Mouse (Mus musculus) heart, adult 8-10 months (tissue): ENCODE results near the gene Dapk3. TPM values are rescaled to one million over a fixed set of nuclear protein-coding genes. Genes with fewer than 3 reads are reported as not detected.
"Not testable (repeated sequence)": the region's sequence is repeated elsewhere in the genome, so short reads cannot be mapped to it uniquely, and the experiment has no call there.

Experiments
- DNase-seq: peaks from one replicate; pipeline ENCODE4 v3.0.0; 2022; ENCODE audit warnings: low spot score
- total RNA-seq, 4 experiments: library from RNA; stranded (reverse); gene quantifications; 2 replicates each; pipeline ENCODE4 v1.2.4; 2022

The Dapk3 gene
- total RNA-seq, 4 experiments from 2014 or later: 26.3 to 35.5 (median 29.8) TPM

DNA sequence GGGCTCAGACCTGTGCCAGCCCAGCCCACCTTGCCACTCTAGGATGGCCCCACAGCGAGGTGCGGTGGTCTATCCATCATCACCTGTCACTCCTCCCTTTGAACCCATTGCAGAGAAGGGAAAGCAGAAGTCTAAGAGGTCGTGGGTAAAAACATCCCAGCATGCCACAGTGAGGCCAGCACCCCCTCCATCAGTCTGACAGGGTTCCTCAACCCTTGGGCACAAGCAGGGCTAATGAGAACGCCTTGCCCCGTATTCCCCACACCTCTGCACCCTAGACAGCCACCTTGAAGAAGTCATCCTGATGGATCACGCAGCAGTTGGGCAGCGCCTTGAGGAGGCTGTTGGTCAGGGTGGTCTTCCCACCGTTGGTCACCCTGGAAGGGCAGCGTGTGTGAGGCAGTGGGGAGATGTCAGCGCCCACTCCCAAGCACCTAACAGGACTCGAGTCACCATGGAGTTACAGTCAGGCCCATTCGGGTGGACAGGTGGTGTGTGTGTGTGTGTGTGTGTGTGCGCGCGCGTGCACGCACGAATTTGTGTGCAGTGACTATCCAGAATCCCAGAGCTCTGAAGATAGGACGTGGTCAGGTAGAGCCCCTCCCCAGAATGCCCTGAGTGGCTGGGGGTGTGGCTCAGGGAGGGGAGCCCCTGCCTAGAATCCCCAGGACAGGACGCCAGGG is 17.9 kb downstream of the Dapk3 start:
- DNase-seq: no peak

DNA sequence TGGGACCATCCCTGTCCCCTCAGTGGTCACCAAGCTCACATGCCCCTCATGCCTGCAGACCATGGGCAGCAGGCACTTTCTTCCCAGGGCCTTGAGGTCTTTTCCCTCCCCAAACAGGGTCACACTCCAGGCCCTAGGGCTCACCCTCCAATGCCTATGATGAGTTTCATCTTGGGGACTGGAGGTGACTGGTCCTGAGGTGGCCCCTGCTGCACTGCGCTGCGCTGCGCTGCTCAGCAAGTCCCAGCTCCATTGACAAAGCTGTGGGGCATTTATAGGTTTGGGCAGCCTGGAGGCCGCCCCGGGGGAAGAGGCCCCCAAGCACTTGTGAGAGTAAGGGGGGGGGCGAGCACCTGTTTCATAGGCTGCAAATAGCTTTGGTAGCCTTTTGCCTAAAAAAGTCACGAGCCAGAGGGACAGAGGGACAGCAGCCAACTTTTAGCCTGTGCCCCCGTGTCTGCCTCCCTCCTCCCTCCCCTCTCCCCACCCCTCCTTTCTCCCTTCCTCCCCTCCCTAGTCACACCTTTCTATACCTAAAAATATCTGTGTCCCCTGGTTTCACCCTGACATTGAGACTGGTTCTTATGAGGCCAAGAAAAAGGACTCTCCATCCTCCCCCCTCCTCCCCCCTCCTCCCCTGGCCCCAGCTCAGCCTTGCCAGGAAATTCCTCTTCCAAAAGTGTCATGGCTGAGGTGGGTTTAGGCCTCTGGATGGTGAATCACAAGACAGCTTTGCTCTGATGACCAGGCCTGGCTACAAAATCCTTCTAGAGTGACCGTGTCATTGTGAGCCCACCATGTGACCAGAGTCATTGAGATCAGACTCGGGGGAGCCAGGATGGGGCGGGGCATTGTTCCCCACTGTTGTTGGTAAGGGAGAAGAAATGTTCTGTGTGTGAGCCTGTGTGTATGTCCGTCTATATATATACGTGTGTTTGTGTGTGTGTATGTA is 19.3 kb downstream of the Dapk3 start, which contains the start of gene Nmrk2:
Gene Nmrk2 (minus strand): TSS at position 245 of the 952 bp plus-strand sequence.
- DNase-seq: no peak

DNA sequence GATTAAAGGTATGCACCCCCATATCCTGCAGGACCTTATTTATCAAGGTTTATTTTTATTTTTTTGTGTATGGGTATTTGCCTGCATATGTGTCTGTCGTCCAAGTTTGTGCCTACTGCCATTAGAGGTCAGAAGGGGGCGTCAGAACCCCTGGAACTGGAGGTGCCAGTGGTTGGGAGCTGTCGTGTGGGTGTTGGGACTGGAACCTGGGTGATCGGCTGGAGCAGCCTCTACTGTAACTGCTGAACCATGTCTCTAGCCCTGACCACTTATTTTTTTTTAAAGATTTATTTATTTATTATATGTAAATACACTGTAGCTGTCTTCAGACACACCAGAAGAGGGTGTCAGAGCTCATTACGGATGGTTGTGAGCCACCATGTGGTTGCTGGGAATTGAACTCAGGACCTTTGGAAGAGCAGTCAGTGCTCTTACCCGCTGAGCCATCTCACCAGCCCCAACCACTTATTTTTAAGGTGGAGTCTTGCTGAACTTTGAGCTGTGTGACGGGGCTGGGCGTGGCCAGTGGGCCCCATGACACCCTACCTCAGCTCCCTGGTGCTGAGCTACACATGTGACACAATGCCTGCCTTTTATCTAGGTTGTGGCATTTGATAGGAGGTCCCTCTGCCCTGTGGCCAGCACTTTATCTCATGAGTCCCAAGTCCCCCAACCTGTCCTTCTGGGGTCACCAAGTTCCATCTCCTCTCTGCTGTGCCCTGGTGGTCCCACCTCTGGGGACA is 20.3 kb downstream of the Dapk3 start:
- no peak for DNase-seq

DNA sequence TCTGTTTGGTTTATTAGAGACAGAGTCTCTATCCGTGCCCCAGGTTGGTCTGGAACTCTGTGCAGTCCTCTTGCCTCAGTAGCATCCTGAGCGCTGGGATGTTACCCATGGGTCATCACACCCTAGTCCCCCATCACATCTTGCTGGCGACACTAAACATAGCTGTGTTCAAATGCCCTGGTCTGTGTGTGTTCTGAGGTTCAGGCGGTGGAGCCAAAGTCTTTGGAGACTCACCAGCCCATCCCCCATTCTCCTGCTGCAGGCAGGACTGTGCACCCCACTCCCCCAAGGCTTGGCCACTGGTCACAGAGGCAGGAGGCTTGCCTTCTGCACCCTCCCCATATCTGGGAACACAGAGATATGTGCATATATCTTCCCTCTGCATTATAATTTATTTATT is 21.3 kb downstream of the Dapk3 start:
- no peak for DNase-seq

DNA sequence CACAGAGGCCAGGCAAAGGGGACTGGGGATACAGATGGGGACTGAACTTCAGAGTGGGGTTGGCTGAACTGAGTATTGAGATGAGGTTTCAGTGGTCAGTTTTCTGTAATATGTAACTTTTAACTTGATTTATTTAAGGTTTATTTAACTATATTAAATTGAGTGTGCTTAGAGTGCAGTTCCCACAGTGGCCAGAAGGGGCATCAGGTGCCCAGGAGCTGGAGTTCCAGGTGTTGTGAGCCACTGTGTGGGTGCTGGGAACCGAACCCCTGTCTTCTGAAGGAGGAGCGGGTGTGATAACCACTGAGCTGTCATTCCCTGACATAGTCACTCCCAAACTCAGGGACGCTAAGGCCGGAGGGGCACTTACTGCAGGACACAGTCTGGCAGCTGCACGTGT is 27.3 kb downstream of the Dapk3 start:
- DNase-seq: no peak

DNA sequence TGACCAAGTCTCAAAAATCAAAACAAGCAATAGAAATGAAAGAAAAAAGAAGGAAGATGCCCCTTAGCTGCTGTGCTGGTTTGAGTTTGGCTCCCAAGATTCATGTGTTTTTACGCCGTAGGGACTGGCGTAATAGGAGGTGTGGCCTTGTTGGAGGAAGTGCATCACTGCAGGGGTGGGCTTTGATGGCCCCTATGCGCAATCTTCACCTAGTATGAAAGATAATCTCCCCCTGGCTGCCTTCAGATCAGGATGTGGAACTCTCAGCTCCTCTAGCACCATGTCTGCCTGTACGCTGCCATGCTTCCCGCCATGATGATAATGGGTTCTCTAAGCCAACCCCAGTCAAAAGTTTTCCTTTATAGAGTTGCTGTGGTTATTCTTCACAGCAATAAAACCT is 33.5 kb downstream of the Dapk3 start:
- no peak for DNase-seq

DNA sequence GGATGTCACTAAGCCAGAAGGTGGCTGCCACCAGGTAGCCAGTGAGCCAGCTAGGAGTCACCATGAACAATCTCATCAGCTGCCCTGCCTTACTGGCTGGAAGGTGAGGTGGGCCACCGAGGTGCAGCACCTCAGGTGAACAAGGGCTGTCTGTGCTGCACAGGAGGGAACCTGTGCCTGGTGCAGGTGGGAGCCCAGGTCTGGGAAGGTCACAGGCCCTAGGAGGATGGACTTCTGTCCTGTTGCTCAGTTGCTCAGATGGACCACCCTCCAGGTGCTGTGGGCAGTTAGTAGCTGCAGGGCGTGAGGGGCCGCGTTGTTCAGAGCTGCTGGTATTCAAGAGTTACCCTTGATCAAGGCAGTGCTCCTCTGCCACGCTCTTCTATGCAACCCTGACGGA is 34.0 kb downstream of the Dapk3 start:
- DNase-seq: no peak

DNA sequence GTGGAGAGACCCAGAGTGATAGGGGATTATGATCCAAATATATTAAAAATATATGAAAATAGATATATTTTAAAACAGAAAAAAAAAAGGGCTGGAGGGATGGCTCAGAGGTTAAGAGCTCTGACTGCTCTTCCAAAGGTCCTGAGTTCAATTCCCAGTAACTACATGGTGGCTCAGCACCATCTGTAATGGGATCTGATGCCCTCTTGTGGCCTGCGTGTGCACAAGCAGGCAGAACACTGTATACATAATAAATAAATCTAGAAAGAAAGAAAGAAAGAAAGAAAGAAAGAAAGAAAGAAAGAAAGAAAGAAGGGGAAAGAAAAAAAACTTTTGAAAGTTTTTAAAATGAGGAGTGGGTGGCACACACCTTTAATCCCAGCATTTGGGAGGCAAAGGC is 34.5 kb downstream of the Dapk3 start:
- not testable (repeated sequence) for DNase-seq

DNA sequence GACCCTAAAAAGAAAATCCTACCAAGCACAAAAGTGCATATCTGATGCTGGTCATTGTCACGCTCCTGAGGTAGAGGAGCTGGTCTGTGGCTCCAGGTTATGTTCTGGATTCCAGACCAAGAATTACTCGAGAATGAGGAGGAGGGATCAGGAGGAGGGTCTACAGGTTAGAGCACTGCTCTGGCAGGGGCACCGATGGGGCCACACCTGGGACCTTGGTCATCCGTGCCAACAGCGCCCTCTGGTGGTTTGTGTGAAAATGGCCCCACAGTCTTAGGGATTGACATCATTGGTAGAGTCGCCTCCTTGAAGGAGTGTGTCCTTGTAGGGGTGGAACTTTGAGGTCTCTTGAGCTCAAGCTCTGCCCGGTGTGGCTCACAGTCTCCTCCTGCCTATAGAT is 35.2 kb downstream of the Dapk3 start:
- DNase-seq: peak; percentile 38

DNA sequence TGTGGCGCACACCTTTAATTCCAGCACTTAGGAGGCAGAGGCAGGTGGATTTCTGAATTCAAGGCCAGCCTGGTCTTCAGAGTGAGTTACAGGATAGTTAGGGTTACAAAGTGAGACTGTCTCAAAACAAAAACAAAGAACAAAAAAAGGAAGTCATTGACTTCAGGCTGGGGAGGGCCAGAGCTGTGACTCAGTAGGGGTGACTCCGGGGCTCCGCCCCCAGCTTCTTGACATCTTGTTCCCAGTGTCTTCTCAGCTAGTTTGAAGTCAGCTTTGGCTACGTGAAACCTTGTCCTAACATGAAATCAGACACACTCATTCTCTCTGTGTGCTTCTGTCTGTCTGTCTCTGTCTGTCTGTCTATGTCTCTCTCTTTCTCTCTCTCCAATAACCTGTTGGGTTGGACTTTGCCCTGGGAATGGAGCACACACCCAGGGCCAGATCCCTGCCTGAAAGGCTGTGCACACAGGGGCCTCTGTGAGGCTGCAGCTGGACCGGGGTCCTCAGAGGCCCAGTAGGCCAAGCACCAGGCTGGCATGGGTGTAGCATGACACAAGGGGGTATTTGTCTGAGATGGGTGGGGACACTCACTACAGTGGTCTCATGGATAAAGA is 38.7 kb downstream of the Dapk3 start:
- DNase-seq: no peak

DNA sequence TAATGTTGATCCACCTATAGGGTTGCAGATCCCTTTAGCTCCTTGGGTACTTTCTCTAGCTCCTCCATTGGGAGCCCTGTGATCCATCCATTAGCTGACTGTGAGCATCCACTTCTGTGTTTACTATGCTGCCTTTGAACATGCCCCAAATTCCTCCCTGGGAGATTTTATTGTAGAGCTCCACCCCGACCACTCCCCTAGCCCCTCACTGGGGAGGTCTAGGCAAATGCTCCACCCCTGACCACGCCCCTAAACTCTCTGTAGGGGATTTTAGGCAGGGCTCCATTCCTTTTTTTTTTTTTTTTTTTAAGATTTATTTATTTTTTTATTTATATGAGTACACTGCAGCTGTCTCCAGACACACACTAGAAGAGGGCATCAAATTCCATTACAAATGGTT is 40.9 kb downstream of the Dapk3 start:
- not testable (repeated sequence) for DNase-seq

DNA sequence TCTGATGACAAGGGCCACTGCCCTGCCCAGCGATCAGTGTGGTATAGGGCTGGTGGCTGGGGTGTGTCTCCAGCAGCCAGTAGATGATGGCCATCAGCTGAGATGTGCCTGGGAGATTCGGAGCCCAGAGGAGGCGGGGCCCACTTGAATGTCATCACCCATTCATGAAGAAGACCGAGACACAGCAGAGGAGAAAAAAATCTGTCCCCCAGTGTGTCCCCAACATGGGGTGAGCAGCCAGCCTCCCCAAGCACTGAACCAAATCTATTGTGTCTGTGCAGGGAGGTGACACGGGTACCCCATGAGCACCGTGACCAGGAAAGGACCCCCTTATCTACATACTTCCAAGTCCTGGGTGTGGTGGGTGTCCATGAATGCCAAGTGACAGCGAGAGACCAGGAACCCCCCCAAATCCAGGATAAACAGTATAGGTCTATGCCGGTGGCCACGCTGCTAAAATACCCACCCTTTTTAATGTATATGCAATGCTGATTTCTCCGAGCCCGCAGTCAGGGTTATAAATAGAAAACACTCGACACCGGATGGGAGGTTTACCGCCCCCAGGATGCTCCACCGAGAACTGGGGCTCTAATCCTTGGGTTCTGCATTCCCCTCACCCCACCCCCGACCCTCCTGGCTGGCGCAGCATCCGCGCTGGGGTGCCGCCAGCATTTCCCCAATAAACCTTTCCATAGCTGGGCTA is 47.1 kb downstream of the Dapk3 start:
- no peak for DNase-seq

DNA sequence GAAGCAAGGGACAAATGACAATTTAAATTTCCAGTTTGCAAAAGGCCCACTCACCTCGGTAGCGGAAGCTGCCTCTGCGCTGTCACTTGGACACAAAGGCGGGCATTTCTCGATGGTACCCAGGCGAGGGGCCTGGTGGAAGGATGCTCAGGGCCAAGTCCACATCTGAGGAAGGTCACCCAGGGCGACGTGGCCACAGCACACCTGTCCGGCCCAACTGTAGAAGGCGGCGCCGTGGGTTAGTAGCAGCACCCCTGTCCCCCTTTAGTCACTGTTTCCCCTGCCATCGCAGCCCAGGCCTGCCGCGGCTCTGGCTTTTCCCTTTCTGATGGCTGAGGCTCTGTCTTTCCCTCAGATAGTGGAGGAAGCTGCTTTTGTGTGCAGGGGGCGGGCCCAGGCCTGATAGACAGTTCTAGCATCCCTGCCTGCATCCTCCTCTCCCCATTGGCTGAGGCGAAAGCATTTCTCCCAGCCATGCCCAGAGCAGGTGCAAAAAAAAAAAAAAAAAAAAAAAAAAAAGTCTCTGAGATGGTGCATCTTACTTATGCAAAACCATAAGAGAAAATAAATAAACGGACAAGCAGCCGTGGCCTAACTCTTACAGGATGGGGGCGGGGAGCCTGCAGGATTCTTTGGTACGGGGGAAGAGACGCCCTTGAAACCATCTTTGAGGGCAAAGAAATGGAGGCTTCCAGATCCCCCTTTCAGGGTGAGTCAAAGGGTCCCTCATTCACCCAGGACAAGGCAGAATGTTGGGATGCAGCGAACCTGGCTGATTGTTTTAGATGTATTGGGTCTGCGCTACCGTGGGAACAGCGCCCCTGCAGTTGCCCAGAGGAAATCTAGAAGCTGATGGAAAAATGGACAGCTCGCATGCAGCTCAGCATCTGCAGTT is 47.9 kb downstream of the Dapk3 start, which contains the start of gene Atcay:
Gene Atcay (minus strand): TSS at position 396 of the 895 bp plus-strand sequence.
- no peak for DNase-seq

DNA sequence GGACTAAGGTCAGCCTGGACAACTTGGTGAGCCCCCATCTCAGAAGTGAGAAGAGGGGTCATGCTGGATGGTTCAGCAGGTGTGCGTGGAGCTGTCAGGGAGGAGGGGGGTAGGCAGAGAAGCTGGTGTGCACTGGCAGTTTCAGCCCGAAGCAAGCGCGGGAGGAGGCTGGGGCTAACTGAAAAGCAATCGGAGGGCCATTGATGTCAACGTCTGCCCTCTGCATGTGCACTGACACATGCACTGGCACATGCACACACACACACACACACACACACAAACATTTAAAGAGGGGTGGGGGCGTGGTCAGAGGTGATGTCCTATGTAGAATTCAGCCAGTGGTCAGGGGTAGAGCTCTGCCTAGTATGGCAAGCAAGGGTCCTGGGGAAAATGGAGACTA is 48.6 kb downstream of the Dapk3 start:
- no peak for DNase-seq

DNA sequence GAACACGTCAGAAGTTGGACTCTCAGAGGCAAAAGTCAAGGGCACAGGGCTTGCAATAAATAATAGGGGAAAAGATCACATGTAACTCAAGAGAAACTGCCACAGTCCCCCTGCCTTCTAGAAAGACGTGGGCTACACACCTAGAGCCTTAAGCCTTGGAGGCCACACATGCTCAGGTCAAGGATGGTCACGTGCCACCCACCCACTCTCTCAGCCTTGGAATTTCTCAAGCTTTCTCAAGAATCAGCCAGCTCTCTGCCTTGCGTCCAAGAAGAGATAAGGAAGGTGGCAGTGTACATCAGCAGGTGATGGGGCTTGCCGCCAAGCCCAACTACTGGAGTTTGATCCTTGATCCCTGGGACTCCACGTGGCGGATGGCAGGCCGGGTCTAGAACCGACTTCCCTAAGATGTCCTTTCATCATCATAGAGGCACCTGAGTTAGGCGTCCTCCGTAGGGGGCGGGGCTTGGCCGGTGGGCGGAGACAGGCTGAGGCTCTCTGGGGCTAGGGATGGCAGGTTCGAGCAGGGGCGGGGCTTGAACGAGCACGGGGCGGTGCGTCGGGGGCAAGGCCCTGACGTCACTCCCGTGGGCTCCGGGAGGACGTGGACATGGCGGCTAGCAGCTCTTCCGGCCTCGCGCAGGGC is 49.9 kb downstream of the Dapk3 start, which contains the start of gene Zfr2:
Gene Zfr2 (plus strand): TSS at position 576 of the 646 bp plus-strand sequence.
- peak; percentile 55 for DNase-seq

DNA sequence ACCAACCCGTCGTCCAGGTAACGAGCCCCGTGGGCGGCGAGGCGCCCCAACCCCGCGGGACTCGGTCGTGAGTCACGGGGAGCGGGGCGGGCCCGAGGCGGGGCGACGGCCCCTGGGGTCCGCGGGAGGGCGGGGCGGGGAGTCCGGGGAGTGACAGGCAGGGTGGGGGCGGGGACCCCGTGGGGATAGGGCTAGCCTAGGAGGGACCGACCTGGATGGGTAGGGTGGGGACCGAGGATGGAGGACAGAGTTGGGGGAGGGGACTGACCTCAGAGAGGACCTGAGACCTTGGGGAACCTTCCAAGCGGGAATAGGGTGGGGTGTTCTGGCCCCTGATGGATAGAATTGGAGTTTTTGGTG is 50.4 kb downstream of the Dapk3 start:
- no peak for DNase-seq

DNA sequence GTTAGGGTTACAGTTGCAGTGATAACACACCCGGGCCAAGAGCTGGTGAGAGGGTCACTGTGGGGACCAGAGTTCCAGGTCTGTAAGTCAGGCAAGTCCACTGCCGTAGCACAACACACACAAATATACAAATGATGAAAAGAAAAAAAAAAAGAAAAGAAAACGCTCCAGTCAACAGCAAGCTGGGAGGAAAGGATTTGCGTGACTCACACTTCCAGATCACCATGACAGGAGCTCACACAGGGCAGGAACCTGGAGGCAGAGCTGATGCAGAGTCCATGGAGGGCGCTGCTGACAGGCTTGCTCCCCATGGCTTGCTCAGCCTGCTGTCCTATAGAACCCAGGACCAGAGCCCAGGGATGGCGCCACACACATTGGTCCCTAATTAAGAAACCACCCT is 51.4 kb downstream of the Dapk3 start:
- no peak for DNase-seq

DNA sequence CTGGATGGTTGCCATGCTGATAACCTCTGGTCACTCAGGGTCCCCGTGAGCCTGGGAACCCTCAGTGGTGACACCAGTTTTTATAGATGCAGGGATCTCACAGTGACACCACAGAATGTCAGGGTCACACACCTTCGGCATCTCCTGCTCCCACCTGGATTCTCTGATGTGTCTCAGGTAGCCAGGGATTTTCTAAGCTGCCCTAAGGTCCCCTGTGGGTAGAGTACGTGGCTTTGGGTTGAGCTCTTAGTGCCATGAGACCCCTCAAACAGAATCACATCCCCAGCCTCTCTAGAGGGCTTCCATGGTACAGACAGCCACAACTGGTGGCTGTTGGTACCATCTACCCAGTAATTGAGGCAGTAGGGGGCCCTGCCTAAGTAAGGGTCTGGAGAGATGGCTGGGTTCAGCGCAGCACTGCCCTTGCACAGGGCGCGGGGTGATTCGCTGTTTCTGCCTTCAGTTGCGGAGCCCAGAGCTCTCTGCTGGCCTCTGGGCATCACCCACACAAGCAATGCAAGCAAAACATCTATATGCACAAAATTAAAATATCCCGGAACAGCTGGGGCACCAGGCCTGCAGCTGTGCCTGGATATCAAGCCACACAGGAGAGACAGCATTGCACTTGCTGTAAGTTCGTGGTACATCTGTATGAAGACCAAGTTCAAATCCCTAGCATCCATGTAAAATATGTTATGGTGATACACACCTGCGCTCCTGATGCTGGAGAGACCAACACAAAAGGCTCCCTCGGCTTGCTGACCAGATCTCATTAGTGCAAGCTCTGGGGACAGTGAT is 53.9 kb downstream of the Dapk3 start:
- DNase-seq: no peak

DNA sequence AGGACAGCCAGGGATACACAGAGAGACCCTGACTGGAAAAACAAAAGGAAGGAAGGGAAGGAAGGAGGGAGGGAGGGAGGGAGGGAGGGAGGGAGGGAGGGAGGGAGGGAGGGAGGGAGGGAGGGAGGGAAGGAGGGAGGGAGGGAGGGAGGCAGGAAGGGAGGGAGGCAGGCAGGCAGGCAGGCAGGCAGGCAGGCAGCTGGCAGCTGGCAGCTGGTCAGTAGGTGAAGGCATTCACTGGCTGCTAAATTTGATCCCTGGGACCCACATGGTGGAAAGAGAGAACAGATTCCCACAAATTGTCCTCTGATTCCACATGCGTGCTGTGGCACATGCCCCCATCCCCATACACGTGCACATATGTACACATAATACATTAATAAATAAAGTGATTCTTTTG is 55.8 kb downstream of the Dapk3 start:
- DNase-seq: no peak
